Mouse (Mus musculus): ENCODE results near the gene Trim2.

The Trim2 gene

DNA sequence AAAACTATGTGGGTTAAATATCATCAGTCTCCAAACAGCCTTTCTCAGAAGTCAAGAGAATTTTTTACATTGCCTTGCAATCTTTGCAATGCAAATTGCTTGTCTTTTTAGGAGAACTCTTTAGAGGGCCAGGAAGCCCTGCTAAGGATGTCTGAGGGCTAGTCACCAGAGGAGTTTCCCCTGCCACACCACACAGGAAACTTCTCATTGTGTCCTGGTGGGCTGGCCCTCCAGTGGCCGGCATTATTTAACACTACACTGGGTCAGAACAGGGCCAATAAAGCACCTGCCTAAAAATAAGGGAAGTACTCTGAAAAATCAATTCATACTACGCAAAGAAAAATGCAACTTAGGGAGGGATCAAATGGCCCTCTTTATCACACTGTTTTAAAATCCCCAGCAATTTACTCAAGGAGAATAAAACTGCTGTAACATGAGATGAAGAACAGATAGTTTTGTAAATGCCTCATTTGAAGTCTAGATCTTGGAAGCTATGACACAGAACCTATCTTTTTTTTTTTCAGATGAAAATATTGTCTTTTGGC is 87.4 kb downstream of the Trim2 start:
- no peak for DNase-seq

DNA sequence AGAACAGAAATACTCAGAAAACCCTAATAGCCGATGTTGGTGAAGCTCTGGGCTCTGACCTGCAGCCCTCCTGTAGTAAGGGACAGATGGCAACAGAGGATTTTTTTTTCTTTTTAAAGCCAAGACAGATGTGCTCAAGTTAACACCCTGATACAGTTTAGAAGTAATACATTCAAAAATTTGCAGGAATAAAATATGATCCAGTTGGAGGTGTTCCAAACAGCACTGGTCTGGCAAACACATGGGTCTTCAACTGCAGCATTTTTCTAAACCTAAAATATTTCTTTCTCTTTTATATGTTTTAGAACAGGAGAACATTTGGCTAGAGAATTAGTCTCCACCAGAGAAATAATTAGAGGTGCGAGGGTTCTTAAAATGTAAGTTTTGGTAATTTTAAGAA is 88.2 kb downstream of the Trim2 start:
- no peak for DNase-seq

DNA sequence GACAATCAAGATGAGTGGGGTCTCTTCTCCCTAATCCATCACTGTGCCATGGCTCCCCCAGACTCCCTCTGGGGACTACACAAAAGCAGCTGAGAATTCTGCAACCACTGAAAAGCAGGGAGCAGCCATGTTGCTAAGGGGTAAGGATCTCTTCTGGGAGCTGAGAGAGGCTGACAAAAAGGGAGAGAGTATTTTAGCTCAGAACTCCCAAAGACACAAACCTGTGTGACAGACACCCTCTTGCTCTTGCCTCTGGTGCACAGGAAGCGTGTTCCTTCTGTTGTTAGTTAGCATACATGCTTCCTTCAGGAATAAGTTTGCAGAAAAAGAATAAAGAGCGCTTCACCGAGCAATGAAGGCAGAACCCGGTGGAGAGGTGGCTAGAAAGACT is 88.7 kb downstream of the Trim2 start:
- DNase-seq: no peak

- DNase-seq: no peak
Observed at GRCm38 (mm10) chr3:84217118-84217960, 89.3 kb downstream of the Trim2 start.

DNA sequence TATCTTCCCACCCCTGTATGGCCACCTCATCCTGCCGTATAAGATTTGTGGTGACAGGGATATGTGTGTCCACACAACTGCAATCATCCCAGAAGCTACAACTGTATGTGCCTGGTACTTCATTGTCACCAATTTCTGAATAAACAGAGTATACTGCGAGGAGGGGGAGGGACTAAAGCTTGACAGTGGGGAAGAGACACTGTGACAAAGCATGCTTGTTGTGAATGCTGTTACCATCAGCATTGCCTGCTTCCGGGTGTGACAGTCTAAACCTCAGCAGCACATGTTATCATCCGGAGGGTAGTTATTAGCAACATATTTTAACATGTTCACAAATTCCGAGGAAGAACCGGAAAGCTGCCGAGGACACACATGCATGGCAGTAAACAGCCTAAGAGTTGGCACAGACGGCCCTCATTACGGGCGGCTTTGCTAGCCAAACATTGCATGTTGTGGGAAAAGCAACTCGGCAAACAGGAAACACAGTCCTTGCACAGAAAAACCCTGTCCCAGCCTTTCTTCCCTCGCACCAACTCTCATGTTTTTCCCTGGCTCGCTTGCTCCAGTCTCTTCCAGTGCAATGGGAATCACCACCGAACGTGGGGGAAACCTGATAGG is 90.8 kb downstream of the Trim2 start:
- DNase-seq: no peak

DNA sequence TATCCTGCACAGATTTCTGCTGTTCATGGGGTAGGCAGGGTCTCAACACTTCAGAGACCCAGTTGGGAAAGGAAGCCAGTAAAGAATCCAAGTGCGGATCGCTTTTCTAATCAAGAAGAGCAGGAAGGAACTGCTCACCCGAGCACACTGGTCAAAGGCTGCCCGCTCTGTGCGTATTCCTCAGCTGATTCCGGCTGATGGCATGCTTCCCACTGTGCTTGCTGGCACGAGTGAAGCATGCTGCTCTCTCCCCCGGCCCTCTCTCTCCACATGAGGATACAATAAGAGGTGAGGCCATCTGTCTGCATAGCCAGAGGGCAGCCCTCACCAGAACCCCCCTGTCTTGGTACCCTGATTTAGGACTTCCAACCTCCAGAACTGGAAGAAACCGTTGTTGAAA is 91.4 kb downstream of the Trim2 start:
- peak; percentile 78 to 87 for DNase-seq

GRCm38 (mm10) chr3:84214501-84214900 is 92.2 kb downstream of the Trim2 start:
- peak; percentile 95 to 96 for DNase-seq

GRCm38 (mm10) chr3:84211340-84211875 is 95.3 kb downstream of the Trim2 start:
- DNase-seq: no peak

DNA sequence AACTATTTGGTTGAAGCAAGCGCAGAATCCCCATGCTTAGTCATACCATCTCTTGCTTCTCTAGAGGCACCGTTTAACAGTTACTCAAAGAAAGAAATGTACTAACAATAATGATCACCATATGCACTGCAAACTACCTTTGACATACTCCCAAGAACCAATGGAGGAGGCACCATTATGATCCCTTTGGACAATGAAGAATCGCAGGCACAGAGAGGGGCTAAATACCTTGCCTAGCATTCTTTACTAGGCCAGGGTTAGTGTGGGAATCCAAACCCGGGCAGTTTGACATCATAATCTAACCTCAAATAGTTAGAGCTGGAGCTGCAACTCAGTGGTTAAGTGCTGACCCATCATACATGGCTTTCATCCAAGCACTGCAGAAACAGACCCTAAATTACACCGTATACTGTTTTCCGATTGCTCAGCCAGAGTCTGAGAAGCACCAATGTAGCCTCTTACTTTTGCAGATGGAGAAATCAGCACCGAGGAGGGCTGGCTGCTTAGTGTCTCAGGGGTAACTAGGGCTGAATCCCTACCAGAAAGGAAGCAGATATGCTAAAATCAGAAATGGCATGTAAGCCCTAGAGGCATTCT is 97.7 kb downstream of the Trim2 start:
- DNase-seq: no peak

DNA sequence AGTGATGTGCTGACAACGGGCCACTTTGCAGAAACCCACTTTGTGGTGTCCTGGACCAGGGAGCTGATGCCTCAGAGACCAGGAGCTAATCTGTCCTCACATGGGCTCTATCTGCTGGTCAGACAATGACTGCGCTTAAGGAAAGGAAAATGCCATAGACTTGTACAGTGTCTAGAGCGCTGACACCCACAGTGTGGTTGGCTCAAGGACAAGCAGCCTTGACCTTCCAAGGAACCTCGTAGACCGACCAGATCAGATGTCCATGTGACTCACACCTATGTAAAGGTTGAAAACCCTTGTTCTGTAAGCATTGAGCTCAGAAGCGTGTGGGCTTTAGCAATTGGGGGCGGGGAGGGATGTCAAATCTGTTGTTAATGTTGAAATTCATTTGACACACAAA is 98.2 kb downstream of the Trim2 start:
- DNase-seq: no peak

- DNase-seq: no peak
Observed at GRCm38 (mm10) chr3:84207366-84207765, 99.3 kb downstream of the Trim2 start.

DNA sequence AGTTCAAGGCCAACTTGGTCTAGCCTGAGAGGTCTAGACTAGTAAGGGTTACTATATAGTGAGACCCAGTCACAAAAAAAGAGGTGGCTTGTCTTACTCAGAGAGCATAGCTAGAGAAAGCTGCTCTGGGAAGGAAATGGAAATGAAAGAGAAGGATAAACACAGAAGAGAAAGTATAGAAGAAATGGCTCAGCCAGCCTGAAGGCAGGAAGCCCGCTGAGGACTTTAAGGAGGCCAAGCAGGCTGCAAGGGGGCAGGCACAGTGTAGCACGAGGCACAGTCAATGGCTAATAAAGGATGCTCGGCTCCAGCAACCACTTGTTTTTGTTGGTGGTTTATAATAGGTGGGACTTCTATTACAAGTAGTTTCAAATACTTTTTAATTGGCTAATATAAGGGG is 100.6 kb downstream of the Trim2 start:
- DNase-seq: no peak

- DNase-seq: no peak
Observed at GRCm38 (mm10) chr3:84205650-84206049, 101.0 kb downstream of the Trim2 start.

- no peak for DNase-seq
Observed at GRCm38 (mm10) chr3:84204640-84205039, 102.0 kb downstream of the Trim2 start.

DNA sequence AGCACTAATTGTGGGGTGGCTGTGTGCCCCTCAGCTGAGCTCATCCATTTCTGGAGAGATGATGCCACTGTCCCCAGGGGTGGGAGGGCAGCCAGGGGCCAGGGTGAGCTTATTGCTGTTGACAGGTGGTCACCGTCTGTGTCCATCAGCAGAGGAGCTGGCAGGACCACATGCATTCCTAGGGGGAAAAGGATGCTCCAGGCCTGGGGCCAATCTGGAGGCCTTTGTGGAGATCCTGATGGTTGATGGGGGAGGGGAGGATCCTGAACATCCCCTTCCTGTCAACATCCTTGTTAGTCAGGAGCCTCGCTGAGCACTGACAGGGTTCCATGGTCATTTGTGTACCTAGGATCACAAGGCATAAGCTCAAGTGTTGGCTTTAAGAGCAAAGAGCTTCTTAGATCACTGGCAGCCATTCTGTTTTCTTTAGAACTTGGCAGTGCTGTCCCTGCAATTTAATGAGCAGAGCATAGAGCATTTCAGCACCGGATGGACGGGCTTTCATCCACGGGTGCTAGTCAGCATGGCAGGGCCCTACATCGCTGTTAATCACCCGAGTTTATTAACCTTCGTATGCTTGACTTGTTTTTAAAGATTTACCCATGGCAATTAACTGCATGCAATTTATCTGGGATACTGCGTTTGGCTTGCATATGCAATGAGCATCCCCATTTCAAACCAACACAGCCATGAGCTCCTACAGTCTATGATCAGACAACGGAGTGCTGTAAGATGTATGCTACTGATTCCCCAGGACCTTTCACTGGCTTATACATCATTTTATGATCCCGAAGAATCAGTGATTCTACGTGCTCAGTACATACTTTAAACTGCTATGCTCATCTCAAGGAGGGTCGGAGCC is 105.9 kb downstream of the Trim2 start:
- DNase-seq: no peak

- no peak for DNase-seq
Observed at GRCm38 (mm10) chr3:84199516-84199915, 107.2 kb downstream of the Trim2 start.

- no peak for DNase-seq
Observed at GRCm38 (mm10) chr3:84198229-84198628, 108.4 kb downstream of the Trim2 start.

GRCm38 (mm10) chr3:84193881-84194280 is 112.8 kb downstream of the Trim2 start:
- DNase-seq: no peak

- DNase-seq: peak; percentile 4 to 61
Observed at GRCm38 (mm10) chr3:84191141-84191881, 115.4 kb downstream of the Trim2 start.

DNA sequence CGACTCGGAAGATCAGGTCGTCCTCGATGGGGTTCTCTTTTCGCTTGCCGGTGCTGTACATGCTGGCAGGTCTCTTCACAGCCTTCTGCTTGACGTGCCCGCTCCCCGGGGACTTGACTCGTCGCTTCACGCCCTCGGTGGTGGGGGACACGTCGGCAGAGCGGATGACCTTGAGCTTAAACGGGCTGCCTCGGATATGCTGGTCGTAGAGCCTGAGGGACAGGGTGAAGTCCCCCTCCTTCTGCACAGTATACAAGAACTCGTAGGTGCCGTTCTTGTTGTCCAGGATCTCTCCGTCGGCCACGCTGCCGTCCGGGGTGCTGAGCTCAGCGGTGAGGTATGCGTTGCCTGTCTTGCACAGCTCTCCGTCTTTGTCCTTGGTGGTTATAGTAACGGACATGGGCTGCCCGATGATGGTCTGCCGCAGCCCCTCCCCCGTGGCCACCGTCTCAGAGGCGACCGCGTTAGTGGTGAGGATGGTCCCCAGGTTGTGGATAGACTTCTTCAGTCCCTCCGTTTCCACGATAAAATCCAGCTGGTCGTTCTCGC is 116.1 kb downstream of the Trim2 start:
- peak; percentile 7 to 37 for DNase-seq

DNA sequence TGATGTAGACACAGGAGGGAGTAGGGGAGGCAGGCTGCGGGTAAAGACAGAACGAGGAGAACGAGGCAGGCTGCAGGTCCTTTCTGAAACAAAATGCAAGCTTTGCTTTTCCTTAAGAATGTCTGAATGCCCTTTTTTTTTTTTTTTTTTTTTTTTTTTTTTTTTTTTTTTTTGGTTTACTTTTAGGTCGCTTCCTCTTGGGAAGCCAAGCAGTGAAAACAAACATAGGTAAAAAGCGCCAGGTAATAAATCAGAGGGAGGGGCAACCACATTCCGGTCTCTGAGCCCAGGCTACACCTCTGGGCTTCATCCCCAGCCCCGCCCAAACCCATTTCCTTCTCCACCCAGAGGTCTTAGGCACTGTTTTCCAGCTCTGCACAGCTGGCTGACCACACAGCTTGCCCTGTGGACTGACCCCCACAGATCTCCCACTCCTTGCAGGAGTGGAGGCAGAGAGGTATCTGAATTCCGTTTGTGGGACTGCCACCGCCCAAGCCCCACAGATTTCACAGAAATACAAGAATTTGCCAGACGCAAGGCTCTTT is 117.0 kb downstream of the Trim2 start:
- DNase-seq: peak; percentile 36 to 67

Measured in kidney, postnatal 25 days (tissue).